Mouse (Mus musculus): ENCODE data around the gene Hal. TPM values are rescaled to one million over a fixed set of nuclear protein-coding genes. Genes with fewer than 3 reads are reported as not detected.

The Hal gene
- 0.82 TPM for polyA plus RNA-seq (2014; fragmentation: Illumina TruSeq; extraction: RNeasy Lipid Tissue Mini Kit (QIAGEN cat#74804); ENCODE audit: insufficient read depth, low read depth, low replicate concordance)

GRCm38 (mm10) chr10:93488066-93488827 lies at the start of gene Hal:
Hal (plus strand) TSS chr10:93488768.

GRCm38 (mm10) chr10:93539775-93540430 lies 51.3 kb downstream of the Hal start, which contains the start of gene Amdhd1:
Amdhd1 (minus strand) TSS chr10:93540033.

GRCm38 (mm10) chr10:93540431-93541210 lies 52.1 kb downstream of the Hal start, which contains the start of gene Ccdc38:
Ccdc38 (plus strand) TSS chr10:93540632.

Other genes with a start within 250 kb of the Hal start
- gene Elk3, start 177.6 kb upstream of the Hal start, polyA plus RNA-seq (2014; fragmentation: Illumina TruSeq; extraction: RNeasy Lipid Tissue Mini Kit (QIAGEN cat#74804); ENCODE audit: insufficient read depth, low read depth, low replicate concordance) = 35.3 TPM
- 48.4 TPM for gene Lta4h, start 35.4 kb upstream of the Hal start, polyA plus RNA-seq (2014; fragmentation: Illumina TruSeq; extraction: RNeasy Lipid Tissue Mini Kit (QIAGEN cat#74804); ENCODE audit: insufficient read depth, low read depth, low replicate concordance)
- 0.15 TPM for gene Amdhd1, start 51.3 kb downstream of the Hal start, polyA plus RNA-seq (2014; fragmentation: Illumina TruSeq; extraction: RNeasy Lipid Tissue Mini Kit (QIAGEN cat#74804); ENCODE audit: insufficient read depth, low read depth, low replicate concordance)
- not detected for gene Ccdc38, start 51.9 kb downstream of the Hal start, polyA plus RNA-seq (2014; fragmentation: Illumina TruSeq; extraction: RNeasy Lipid Tissue Mini Kit (QIAGEN cat#74804); ENCODE audit: insufficient read depth, low read depth, low replicate concordance)
- gene Snrpf, start 100.9 kb downstream of the Hal start, polyA plus RNA-seq (2014; fragmentation: Illumina TruSeq; extraction: RNeasy Lipid Tissue Mini Kit (QIAGEN cat#74804); ENCODE audit: insufficient read depth, low read depth, low replicate concordance) = 47.8 TPM
- gene Ntn4, start 151.9 kb downstream of the Hal start, polyA plus RNA-seq (2014; fragmentation: Illumina TruSeq; extraction: RNeasy Lipid Tissue Mini Kit (QIAGEN cat#74804); ENCODE audit: insufficient read depth, low read depth, low replicate concordance) = 40.0 TPM